Mouse (Mus musculus): Measurements from ENCODE around the gene Ap3d1.

Ap3d1 gene

DNA sequence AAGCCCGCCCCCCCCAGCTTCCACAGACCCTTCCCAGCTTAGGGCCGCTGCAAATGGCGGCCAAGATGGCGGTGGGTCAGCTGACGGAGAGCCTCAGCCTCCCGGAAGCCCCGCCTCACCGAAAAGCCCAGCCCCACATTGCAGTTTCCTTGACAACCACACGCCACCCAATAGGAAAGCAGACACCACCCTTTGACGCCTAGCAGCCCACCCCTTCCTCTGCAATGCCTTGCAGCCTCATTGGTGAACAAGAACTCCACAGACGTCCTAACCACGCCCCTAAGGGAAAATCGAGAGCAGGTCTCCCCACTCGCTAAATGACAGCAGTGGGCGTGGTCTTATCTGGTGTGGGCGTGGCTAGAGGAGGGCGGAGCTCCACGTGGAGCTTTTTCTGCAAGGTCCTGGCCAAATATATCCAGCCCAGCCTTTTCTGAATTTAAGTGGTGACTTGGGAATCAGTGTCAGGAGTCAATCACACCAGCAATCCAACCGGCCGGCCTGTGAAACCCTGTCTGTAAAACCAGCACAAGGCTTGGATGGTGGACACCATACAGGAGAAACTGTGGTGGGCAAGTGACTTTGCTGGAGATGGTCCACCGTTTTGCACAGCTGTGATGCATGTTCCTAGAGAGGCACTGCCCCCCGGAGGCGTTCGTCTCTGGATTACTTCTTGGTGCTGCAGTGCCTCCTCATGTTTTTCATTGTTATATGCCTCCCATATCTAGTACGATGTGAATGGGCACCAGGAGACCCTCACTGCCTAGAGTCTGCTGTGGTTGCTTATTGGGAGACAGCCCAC, at the start of gene Ap3d1:
Gene Ap3d1, minus strand, starts transcription at position 85 of the 799 bp plus-strand sequence.
- peak; percentile 99 for DNase-seq (ENCODE audit: extremely low read depth, low read depth)

DNA sequence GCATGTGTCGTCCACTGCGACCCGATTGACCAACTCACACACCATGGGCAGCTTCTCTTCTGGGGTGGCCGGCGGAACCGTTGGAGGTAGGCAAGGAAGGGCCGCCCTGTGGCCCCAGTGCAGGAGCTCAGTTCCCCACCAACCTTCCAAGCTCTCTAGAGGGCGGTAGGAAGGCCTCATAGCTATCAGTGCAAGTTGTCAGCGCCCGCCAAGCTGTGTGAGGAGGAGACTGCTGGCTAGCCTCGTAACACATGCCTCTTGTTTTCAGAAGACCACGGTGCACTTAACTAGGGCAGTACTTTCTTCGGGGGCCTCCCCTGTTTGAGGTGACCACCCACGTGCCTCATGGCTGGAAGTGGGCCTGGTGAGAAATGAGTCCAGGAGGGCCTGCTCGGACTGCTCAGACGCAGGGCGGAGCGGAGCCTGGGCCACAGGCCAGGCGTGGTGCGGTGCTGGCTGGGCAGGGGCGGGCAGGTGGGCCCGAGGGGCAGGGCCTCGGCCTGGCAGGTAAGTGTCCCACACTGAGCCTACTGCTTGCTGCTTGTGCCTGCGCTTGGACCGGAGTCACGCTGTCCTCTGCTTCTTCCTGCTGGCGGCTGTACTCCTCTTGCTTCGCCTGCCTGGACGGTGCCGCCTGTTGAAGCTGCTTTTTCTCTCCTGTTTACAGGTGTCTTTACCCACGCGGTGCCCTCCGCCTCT, 49.6 kb upstream of the Ap3d1 start:
- no peak for DNase-seq (ENCODE audit: extremely low read depth, low read depth)

DNA sequence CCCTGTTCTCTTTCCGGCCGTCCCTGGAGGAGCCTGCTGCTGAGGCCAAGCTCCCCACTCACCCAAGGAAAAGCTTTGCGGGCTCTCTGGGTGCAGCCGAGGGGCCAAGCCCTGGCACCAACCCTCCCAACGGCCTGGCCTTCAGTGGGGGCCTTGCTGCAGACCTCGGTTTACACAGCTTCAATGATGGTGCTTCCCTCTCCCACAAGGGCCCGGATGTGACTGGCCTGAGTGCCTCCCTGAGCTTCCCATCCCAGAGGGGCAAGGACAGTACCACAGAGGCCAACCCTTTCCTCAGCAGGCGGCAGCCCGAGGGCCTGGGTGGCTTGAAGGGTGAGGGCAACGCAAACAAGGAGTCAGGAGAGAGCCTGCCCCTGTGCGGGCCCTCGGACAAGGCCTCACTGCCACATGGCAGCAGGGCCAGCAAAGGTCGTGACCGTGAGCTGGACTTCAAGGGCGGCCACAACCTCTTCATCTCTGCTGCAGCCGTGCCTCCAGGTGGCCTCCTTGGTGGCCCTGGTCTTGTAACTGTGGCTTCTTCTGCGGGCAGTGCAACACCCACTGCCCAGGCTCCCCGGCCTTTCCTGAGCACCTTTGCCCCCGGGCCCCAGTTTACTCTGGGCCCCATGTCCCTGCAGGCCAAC, 48.8 kb upstream of the Ap3d1 start:
- no peak for DNase-seq (ENCODE audit: extremely low read depth, low read depth)

DNA sequence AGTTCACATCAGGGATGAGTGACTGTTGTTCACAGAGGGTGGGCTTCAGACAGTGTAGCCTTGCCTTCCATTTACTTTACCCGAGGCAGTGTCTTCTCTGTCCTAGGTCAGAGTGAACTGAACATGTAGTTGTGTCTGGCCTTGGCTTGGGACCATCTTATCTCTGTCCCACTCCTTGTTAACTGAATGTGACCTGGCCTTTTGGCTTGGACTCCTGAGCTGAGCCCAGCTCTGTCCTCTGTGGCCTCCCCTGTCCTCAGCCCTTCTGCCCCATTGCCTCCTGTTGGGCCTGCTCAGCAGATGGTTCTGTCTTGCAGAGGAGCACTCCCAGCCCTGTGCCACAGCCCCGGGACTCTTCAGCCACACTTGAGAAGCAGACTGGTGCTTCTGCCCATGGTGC, 45.5 kb upstream of the Ap3d1 start:
- DNase-seq (ENCODE audit: extremely low read depth, low read depth) = no peak

GRCm38 (mm10) chr10:80785963-80786362, 43.9 kb upstream of the Ap3d1 start:
- no peak for DNase-seq (ENCODE audit: extremely low read depth, low read depth)

- no peak for DNase-seq (ENCODE audit: extremely low read depth, low read depth)
Observed at GRCm38 (mm10) chr10:80784871-80785270, 42.8 kb upstream of the Ap3d1 start.

GRCm38 (mm10) chr10:80784302-80784701, 42.2 kb upstream of the Ap3d1 start:
- DNase-seq (ENCODE audit: extremely low read depth, low read depth) = no peak

GRCm38 (mm10) chr10:80779565-80779964, 37.5 kb upstream of the Ap3d1 start:
- no peak for DNase-seq (ENCODE audit: extremely low read depth, low read depth)

DNA sequence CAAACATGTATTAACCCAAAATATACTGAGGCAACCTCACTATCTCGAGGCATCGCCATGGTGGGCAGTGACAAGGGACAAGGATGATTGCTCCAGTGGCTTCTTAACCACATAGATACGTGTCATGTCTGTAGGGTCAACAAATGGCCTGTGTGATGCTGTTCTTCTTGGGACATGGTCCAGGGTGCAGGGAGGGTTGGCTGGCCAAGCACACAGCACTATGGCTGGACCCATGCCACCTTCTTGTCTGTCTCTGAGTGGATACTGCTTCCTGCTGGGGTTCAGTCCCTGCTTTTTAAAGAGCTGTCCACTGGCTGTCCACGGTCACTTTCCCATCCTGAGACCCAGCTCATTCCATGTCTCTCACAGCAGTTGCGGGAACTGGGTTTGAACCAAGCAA, 35.1 kb upstream of the Ap3d1 start:
- no peak for DNase-seq (ENCODE audit: extremely low read depth, low read depth)

GRCm38 (mm10) chr10:80776358-80776869, 34.4 kb upstream of the Ap3d1 start:
- no peak for DNase-seq (ENCODE audit: extremely low read depth, low read depth)

DNA sequence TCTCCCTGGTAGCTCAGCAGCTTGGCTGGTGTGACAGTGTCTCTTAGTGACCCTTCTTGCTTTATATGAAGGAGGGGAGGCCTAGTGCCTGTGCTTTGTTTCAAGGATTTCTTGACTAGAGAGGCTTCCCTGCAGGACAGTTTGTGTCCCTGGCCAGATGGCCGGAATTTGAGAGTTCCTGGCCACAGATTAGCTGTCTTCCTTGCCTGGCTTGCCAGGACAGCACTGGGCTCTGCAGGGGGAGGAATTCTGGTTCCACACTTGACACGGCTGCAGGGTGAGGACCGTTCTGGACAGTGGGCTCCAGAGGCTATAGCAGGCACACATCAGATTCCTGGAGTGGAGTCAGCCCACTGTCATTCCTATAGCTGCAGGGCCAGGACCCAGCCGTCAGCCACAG, 33.7 kb upstream of the Ap3d1 start:
- no peak for DNase-seq (ENCODE audit: extremely low read depth, low read depth)

DNA sequence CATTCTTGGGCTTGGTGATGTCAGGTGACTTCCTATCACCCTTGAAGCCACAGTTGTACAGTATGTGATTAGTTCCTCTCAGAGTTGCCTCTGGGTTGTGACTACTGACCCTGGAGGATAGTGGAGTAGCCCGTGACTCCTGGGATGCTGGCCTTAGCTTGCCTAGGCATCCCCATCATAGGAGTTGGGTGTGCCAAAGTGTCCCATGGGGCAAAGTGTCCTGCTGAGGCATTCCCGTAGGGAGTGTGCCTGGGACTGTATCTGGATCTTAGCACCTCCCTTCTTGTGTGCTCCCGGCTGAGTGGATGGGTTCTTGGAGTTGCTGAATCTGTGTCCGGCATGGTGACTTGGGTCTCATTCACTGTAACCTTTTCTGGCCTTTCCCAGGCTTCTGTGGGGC, 32.9 kb upstream of the Ap3d1 start:
- DNase-seq (ENCODE audit: extremely low read depth, low read depth) = no peak

GRCm38 (mm10) chr10:80774549-80774948, 32.5 kb upstream of the Ap3d1 start:
- DNase-seq (ENCODE audit: extremely low read depth, low read depth) = peak; percentile 80

- no peak for DNase-seq (ENCODE audit: extremely low read depth, low read depth)
Observed at GRCm38 (mm10) chr10:80773816-80774215, 31.8 kb upstream of the Ap3d1 start.

- DNase-seq (ENCODE audit: extremely low read depth, low read depth) = no peak
Observed at GRCm38 (mm10) chr10:80768365-80768764, 26.3 kb upstream of the Ap3d1 start.

DNA sequence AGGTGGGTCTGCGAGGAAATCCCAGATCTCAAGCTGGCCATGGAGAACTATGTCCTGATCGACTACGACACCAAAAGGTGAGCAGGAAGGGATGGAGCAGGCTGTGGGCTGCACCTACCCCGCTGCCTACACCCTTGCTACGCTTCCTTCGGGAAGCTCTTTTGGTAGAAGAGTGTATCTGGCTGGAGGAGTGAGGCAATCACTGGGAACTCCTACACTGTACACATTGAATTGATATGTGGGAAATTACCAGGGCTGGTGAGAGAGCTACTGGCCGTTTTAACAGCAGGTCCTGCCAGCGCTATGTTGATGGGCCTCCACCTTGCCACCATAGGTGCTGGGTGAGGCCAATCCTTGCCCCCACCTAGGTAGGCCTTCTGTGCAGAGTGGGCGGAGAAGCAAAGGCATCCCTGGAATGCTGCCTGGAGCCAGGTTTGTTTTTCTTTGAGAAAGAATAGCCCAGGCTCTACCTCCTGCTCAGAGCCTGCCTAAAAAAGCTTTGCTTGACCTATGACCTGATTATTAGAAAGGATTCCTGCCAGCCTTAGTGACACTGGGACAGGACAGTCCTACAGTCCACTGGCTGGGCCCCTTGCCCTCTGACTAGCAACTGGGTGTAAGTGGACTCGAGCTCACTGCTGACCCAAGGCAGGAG, 24.2 kb upstream of the Ap3d1 start:
- DNase-seq (ENCODE audit: extremely low read depth, low read depth) = no peak

DNA sequence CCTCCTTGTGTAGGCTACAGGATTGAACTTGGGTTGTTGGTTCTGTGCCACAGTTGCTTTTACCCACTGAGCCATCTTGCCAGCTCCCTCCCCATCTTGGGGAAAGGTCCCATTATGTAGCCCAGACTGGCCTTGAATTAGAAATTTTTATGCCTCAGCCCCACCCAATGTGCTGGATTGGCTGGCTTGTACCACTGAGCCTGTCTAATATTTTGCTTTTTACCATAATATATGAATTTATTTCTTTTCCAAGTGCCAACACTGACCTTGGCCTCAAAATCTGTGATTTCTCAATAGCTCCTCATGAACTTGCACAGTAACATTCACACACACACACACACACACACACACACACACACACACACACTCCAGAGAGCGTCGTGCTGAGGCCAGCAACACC, 23.7 kb upstream of the Ap3d1 start:
- DNase-seq (ENCODE audit: extremely low read depth, low read depth) = no peak

- DNase-seq (ENCODE audit: extremely low read depth, low read depth) = no peak
Observed at GRCm38 (mm10) chr10:80763502-80763901, 21.4 kb upstream of the Ap3d1 start.

- DNase-seq (ENCODE audit: extremely low read depth, low read depth) = no peak
Observed at GRCm38 (mm10) chr10:80761821-80762220, 19.8 kb upstream of the Ap3d1 start.

DNA sequence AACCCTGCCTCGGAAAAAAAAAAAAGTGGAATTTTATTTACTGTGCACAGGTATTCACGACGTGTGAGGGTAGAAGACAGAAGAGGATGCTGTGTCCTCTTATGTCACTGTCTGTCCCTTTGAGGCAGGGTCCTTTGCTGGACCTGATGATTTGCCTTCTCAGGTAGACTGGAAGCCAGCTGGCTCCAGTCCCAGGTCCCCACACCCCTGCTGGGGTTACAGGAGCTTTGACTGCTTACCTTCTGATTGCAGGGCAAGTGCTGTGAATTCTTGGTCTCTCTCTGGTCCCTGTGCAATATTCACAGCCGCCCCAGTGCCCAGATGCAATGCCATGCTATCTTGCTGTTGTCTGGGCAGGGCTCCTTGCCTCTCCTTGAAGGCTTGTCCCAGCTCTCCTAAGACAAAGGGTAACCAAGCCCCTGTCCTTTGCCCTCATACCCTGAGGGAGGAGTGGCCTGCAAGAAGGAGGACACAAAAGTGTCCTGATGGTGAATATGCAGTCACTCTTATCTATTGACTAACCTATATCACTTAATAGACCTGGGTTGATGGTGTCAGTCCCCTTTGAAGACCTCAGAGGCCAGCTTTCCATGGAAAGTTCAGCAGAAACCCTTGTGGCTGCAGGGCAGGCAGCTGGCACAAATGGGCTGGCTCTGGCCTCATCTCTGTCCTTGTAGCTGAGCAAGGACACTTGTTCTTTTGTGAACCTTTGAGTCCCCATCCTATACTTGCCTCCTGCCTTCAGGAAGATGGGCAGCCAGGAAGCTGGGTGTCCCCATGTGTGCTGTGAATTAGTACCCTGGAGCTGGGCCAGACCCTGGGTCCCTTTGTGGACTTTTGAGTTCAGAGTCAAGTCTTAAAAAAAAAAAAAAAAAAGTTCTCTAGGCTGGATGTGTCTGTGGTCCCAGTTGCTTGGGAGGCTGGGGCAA, 18.8 kb upstream of the Ap3d1 start:
- DNase-seq (ENCODE audit: extremely low read depth, low read depth) = no peak

GRCm38 (mm10) chr10:80758651-80759050, 16.6 kb upstream of the Ap3d1 start:
- DNase-seq (ENCODE audit: extremely low read depth, low read depth) = no peak

Measured in MEL-GATA-1-ER (cell line).